Mouse (Mus musculus): ENCODE data around the gene Zmynd8. TPM values are rescaled to one million over a fixed set of nuclear protein-coding genes. Genes with fewer than 3 reads are reported as not detected.

The Zmynd8 gene
- total and polyA plus RNA-seq, 2 experiments from 2014 or later: 35.3 to 48.1 TPM

DNA sequence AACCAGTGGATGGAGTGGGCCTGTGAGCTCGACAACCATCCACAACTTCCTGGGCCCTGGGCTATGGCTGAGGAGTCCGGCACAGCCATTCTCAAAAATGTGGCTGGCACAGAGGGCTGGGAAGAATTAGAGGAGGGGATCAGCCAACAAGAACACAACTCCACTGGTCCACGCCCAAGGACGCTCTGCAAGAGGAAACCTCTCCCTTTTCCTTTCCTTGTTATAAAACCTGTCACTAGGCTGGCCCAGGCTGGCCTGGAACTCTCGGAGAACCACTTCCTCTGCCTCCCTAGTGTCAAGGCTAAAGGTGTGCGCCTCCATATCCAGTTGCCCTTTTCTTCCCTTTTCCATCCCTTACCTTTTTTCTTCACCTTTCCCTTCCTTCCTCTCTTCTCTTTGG, 55.5 kb downstream of the Zmynd8 start:
- H3K4me1 ChIP-seq (ENCODE audit: control insufficient read depth, insufficient read depth): no peaks in the 10 kb centered on the region; the same call in 1 of the 2 replicates
- no peak for TF ChIP-seq EP300 (IDR thresholded peaks at IDR 0.05; ENCODE audit: low read depth)
- TF ChIP-seq CTCF (IDR thresholded peaks at IDR 0.05; ENCODE audit: low read depth): no peak
- no peaks in the 10 kb centered on the region for H3K9me3 ChIP-seq (replicated peaks; ENCODE audit: control insufficient read depth, low read length)
- H3K36me3 ChIP-seq (replicated peaks; ENCODE audit: control insufficient read depth, insufficient read depth, low read length): peaks cover 85% of the 10 kb centered on the region
- H3K4me3 ChIP-seq (ENCODE audit: low read depth, low read length): no peak overlapping the region
- no peak for ATAC-seq (ENCODE audit: insufficient read depth, low read depth)
- no peak for DNase-seq (ENCODE audit: low spot score)
- no peak overlapping the region for H3K9ac ChIP-seq (replicated peaks; ENCODE audit: low read depth, low read length)
- H3K4me2 ChIP-seq (ENCODE audit: low read depth, low read length): no peak overlapping the region
- H3K27ac ChIP-seq (ENCODE audit: low read depth): no peak overlapping the region
- H3K27me3 ChIP-seq (ENCODE audit: control insufficient read depth, insufficient read depth, low read length): no peaks in the 10 kb centered on the region
- WGBS: 85% methylated on average over 6 of the region's 6 CpGs

DNA sequence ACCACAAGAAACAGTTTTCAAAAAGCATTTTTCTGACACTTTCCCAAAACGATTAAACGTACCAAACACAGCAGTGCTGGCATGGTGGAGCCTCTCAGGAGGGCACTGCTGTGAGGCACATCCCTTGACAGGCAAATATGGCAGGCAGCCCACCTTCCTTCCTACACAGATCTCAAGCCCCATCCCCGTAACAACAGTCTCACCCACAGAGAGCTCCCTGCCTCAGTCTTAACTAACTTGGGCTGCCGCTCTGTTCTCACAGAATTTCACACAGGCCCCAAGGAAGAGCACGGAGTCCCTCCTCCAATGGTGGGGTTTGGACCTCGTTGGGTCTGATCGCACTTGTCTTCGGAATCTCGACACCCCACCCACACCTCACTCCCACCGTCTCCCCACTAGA, 56.6 kb downstream of the Zmynd8 start:
- Histone ChIP-seq H3K4me2 (ENCODE audit: low read depth, low read length) (no peak overlapping the region), H3K4me3 (ENCODE audit: low read depth, low read length) (no peak overlapping the region), H3K9ac (replicated peaks; ENCODE audit: low read depth, low read length) (no peak overlapping the region), H3K27me3 (ENCODE audit: control insufficient read depth, insufficient read depth, low read length) (no peaks in the 10 kb centered on the region), H3K9me3 (replicated peaks; ENCODE audit: control insufficient read depth, low read length) (no peaks in the 10 kb centered on the region), H3K27ac (ENCODE audit: low read depth) (no peak overlapping the region), H3K4me1 (ENCODE audit: control insufficient read depth, insufficient read depth) (no peaks in the 10 kb centered on the region; the same call in 1 of the 2 replicates), H3K36me3 (replicated peaks; ENCODE audit: control insufficient read depth, insufficient read depth, low read length) (peaks cover 96% of the 10 kb centered on the region)
- WGBS: 90% methylated on average over 10 of the region's 10 CpGs
- no peak for DNase-seq (ENCODE audit: low spot score)
- no peak for ATAC-seq (ENCODE audit: insufficient read depth, low read depth)
- TF ChIP-seq CTCF (IDR thresholded peaks at IDR 0.05; ENCODE audit: low read depth): no peak
- TF ChIP-seq EP300 (IDR thresholded peaks at IDR 0.05; ENCODE audit: low read depth): no peak

DNA sequence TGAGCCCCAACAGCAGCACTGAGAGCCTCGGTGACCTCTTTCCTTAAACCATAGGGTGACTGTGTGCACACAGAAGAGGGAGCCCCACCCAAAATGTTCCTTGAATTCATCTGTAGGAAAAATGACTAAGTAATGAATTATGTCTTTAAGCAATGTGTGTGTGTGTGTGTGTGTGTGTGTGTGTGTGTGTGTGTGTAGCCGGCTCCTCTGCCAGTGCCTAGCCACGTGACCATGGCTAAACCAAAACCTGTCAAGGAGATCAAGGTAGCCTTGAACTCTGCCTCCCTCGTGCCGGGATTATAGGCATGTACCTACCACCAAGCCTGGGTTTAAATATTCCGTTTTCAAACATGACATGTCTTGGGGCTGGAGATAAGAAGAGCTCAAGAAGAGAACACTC, 57.0 kb downstream of the Zmynd8 start:
- TF ChIP-seq CTCF (IDR thresholded peaks at IDR 0.05; ENCODE audit: low read depth) (no peak), EP300 (IDR thresholded peaks at IDR 0.05; ENCODE audit: low read depth) (no peak)
- no peak overlapping the region for H3K9ac ChIP-seq (replicated peaks; ENCODE audit: low read depth, low read length)
- H3K27me3 ChIP-seq (ENCODE audit: control insufficient read depth, insufficient read depth, low read length): no peaks in the 10 kb centered on the region
- H3K4me1 ChIP-seq (ENCODE audit: control insufficient read depth, insufficient read depth): no peaks in the 10 kb centered on the region; the same call in 1 of the 2 replicates
- H3K4me3 ChIP-seq (ENCODE audit: low read depth, low read length): no peak overlapping the region
- no peak overlapping the region for H3K4me2 ChIP-seq (ENCODE audit: low read depth, low read length)
- peaks cover 98% of the 10 kb centered on the region for H3K36me3 ChIP-seq (replicated peaks; ENCODE audit: control insufficient read depth, insufficient read depth, low read length)
- 82% methylated on average over 6 of the region's 6 CpGs for WGBS
- no peak for ATAC-seq (ENCODE audit: insufficient read depth, low read depth)
- no peaks in the 10 kb centered on the region for H3K9me3 ChIP-seq (replicated peaks; ENCODE audit: control insufficient read depth, low read length)
- DNase-seq (ENCODE audit: low spot score): no peak
- H3K27ac ChIP-seq (ENCODE audit: low read depth): 0 out of 2 replicates have a peak overlapping the region, but pooled peaks have one; percentile 28

DNA sequence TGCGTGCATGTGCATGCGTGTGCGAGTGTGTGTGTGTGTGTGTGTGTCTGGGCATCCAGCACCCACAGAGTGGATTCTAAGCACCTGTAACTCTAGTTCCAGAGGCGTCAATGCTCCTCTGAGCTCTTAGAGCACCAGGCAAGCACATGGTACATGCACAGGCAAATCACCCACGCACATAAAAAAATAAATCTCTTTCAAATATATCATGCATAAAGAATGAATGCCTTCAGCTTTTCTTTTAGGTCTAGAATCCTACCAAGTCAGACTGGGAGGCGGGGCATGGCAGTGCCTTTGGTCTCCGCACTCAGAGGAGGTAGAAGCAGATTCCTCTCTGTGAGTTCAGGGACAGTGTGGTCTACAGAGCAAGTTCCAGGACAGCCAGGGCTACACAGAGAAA, 58.0 kb downstream of the Zmynd8 start:
- Histone ChIP-seq H3K27me3 (ENCODE audit: control insufficient read depth, insufficient read depth, low read length) (no peaks in the 10 kb centered on the region), H3K4me2 (ENCODE audit: low read depth, low read length) (no peak overlapping the region), H3K4me3 (ENCODE audit: low read depth, low read length) (no peak overlapping the region), H3K4me1 (ENCODE audit: control insufficient read depth, insufficient read depth) (no peaks in the 10 kb centered on the region), H3K27ac (ENCODE audit: low read depth) (no peak overlapping the region), H3K9me3 (replicated peaks; ENCODE audit: control insufficient read depth, low read length) (no peaks in the 10 kb centered on the region), H3K36me3 (replicated peaks; ENCODE audit: control insufficient read depth, insufficient read depth, low read length) (peaks cover 97% of the 10 kb centered on the region), H3K9ac (replicated peaks; ENCODE audit: low read depth, low read length) (no peak overlapping the region)
- DNase-seq (ENCODE audit: low spot score): no peak
- ATAC-seq (ENCODE audit: insufficient read depth, low read depth): no peak
- 93% methylated on average over 7 of the region's 7 CpGs for WGBS
- TF ChIP-seq EP300 (IDR thresholded peaks at IDR 0.05; ENCODE audit: low read depth): no peak
- no peak for TF ChIP-seq CTCF (IDR thresholded peaks at IDR 0.05; ENCODE audit: low read depth)

DNA sequence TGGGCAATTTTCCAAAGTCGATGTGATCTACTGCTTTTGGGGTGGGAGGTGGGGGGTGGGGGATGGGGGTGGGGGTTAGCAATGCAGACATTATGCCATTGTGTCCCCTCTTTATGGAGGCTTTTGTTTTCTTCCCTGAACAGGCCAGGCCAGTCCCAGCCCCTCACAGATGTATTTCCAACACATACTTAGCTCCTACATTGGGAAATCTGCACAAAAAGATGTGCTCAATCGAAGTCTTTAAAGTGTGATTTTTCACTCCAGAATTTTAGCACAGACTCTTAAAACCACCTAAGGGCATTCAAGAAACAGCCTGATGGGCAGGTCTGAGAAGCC, 59.5 kb downstream of the Zmynd8 start:
- ATAC-seq (ENCODE audit: insufficient read depth, low read depth) (no peak), DNase-seq (ENCODE audit: low spot score) (no peak)
- H3K36me3 ChIP-seq (replicated peaks; ENCODE audit: control insufficient read depth, insufficient read depth, low read length): peaks cover 96% of the 10 kb centered on the region
- no peak overlapping the region for H3K4me2 ChIP-seq (ENCODE audit: low read depth, low read length)
- H3K27ac ChIP-seq (ENCODE audit: low read depth): no peak overlapping the region
- WGBS: 46% methylated on average over 2 of the region's 2 CpGs
- H3K9ac ChIP-seq (replicated peaks; ENCODE audit: low read depth, low read length): no peak overlapping the region
- H3K4me3 ChIP-seq (ENCODE audit: low read depth, low read length): no peak overlapping the region
- no peak for TF ChIP-seq CTCF (IDR thresholded peaks at IDR 0.05; ENCODE audit: low read depth)
- TF ChIP-seq EP300 (IDR thresholded peaks at IDR 0.05; ENCODE audit: low read depth): no peak
- no peaks in the 10 kb centered on the region for H3K27me3 ChIP-seq (ENCODE audit: control insufficient read depth, insufficient read depth, low read length)
- H3K9me3 ChIP-seq (replicated peaks; ENCODE audit: control insufficient read depth, low read length): no peaks in the 10 kb centered on the region
- H3K4me1 ChIP-seq (ENCODE audit: control insufficient read depth, insufficient read depth): no peaks in the 10 kb centered on the region

DNA sequence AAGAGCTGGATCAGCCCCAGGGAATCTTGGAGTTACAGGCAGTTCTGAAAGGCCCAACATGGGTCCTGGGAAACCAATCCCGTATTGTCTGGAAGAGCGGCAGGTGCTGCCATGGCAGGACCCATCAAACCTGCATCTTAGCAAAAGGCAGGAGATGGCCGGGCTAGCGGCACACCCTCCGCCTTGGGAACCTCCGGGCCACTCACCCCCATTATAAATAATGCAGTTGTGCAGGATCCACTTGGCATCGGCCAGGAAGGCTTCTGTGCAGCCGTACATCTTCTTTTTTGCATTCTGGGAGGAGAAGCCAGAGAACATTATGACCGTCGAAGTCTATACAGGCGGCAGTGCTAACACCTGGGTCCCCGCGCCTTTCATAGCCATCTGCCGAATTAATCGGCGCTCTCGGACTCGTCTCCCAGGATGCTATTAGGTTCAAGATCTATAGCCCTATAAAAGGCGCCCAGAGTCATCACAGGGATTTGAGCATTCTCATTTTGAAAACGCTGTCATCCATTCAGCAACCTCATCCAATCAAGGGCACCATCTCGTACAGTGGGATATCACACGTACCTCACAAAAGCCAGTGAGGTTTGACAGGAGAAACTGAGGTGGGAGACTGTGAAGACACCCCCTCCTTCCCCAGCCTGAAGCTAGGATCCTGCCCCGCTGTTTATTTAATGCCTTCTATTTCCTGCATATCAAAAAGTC, 60.1 kb downstream of the Zmynd8 start:
- Histone ChIP-seq H3K4me3 (ENCODE audit: low read depth, low read length) (no peak overlapping the region), H3K4me1 (ENCODE audit: control insufficient read depth, insufficient read depth) (no peaks in the 10 kb centered on the region), H3K9me3 (replicated peaks; ENCODE audit: control insufficient read depth, low read length) (no peaks in the 10 kb centered on the region), H3K9ac (replicated peaks; ENCODE audit: low read depth, low read length) (no peak overlapping the region), H3K4me2 (ENCODE audit: low read depth, low read length) (no peak overlapping the region), H3K27ac (ENCODE audit: low read depth) (no peak overlapping the region), H3K36me3 (replicated peaks; ENCODE audit: control insufficient read depth, insufficient read depth, low read length) (peaks cover 97% of the 10 kb centered on the region), H3K27me3 (ENCODE audit: control insufficient read depth, insufficient read depth, low read length) (no peaks in the 10 kb centered on the region)
- no peak for ATAC-seq (ENCODE audit: insufficient read depth, low read depth)
- no peak for DNase-seq (ENCODE audit: low spot score)
- TF ChIP-seq EP300 (IDR thresholded peaks at IDR 0.05; ENCODE audit: low read depth) (no peak), CTCF (IDR thresholded peaks at IDR 0.05; ENCODE audit: low read depth) (no peak)
- 89% methylated on average over 23 of the region's 23 CpGs for WGBS

All from heart, postnatal 0 days (tissue).